Mouse (Mus musculus) gastrocnemius, adult 2 months (tissue): Measurements from ENCODE around the gene Naglu. TPM values are rescaled to one million over a fixed set of nuclear protein-coding genes. Genes with fewer than 3 reads are reported as not detected.
A peak's percentile ranks its signal among the peaks of the same experiment; 100 is the strongest.

Experiments used
- DNase-seq: peaks from one replicate; pipeline ENCODE4 v3.0.0; 2022
- H3K27ac ChIP-seq: fragments of 200-600 bp; 2 replicates; pipeline ENCODE4 v1.8.1; 2022; ENCODE audit warnings: mild to moderate bottlenecking
- H3K4me3 ChIP-seq: fragments of 200-600 bp; 2 replicates; pipeline ENCODE4 v1.8.1; 2022; ENCODE audit warnings: mild to moderate bottlenecking, moderate library complexity
- CTCF ChIP-seq: fragments of 200-600 bp; IDR thresholded peaks from 2 replicates; pipeline ENCODE4 v1.8.1; 2022; ENCODE audit warnings: antibody characterized with exemption, mild to moderate bottlenecking, moderate library complexity
- intact Hi-C: fragments of 180-260 bp; cut with DNase I; formaldehyde crosslinking; loops from one replicate; pipeline ENCODE4 v1.15.1; 2025
- long read RNA-seq, 2 experiments: library from polyadenylated mRNA; stranded (forward); transcript quantifications; one replicate each; pipeline ENCODE4 v2.0.0; 2021
- total RNA-seq, 2 experiments: library from RNA; stranded (reverse); gene quantifications; 2 replicates each; pipeline ENCODE4 v1.2.3; 2021

Naglu gene
- total RNA-seq: 1 to 10 TPM; 3.3 to 4.1 TPM
- long read RNA-seq, experiment 1, transcript Naglu-201 (6 exons, 2,560 nt): major isoform, 14 of 15 reads
- long read RNA-seq, experiment 1, partial matches to known transcripts: 1 of 15 reads
- long read RNA-seq, experiment 1, other reads (novel, unspliced or antisense): 0 of 15 reads
- long read RNA-seq, experiment 2, transcript Naglu-201 (6 exons, 2,560 nt): major isoform, 10 of 14 reads
- long read RNA-seq, experiment 2, partial matches to known transcripts: 2 of 14 reads
- long read RNA-seq, experiment 2, other reads (novel, unspliced or antisense): 2 of 14 reads

- intact Hi-C loops: loop anchor here (10.0 kb wide), 1 partner anchor 355 kb away; the partner anchor contains the start of genes Hspb9 and Kat2a
- Histone ChIP-seq H3K27ac (peak within 1 kb of the TSS; percentile 94), H3K4me3 (peak within 1 kb of the TSS; percentile 78)
- no peak for TF ChIP-seq CTCF
- DNase-seq: peak; percentile 99
Measured at GRCm38 (mm10) chr11:101069391-101070188, at the start of gene Naglu. Gene Naglu (plus strand): TSS chr11:101070012.

DNA sequence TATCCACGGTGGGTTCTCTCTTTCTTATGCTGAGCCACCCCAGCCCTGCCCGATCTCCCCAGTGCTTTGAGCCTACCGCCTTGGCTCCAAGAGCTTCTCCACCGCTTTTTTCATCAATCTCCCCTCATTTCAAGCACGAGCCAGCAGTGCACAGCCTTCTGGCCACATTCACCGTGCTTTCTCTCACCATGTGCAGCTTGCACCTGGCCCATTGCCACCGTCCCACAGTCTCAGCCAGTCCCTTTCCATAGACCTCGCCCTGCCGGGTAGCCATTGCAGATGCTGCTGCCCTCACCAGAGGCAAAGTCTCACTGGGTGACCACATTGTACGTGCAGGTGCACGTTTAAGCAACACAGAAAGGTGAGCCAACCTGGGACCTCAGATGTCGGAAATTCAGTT, 46.4 kb upstream of the Naglu start:
- H3K27ac ChIP-seq: no peak overlapping the region
- no peak for TF ChIP-seq CTCF
- intact Hi-C loops: no loop called here
- DNase-seq: peak; percentile 54
- no peak overlapping the region for H3K4me3 ChIP-seq

GRCm38 (mm10) chr11:101024001-101024400, 45.8 kb upstream of the Naglu start:
- DNase-seq: no peak
- intact Hi-C loops: no loop called here
- Histone ChIP-seq H3K4me3 (no peak overlapping the region), H3K27ac (no peak overlapping the region)
- TF ChIP-seq CTCF: no peak

- Histone ChIP-seq H3K27ac (peak overlapping the region; percentile 65), H3K4me3 (no peak overlapping the region)
- no peak for TF ChIP-seq CTCF
- intact Hi-C loops: no loop called here
- DNase-seq: peak; percentile 63
Measured at GRCm38 (mm10) chr11:101027121-101027520, 42.7 kb upstream of the Naglu start.

DNA sequence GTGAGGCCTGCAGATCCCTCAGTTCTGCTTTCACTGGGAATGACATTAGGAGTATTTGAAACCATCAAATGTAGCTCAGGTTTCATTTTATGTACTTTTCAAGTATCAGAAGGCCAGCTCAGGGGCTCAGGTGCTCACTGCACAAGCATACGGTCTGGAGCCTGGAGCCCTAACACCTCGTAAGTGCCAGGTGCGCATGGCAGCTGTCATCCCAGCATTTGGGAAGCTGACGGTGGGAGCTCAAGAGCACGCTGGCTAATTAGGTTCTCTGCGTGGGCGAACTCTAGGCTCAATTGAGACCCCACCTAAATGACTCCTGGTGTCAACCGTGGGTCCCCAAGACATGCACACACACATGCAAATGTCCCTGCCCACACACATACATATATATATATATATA, 40.5 kb upstream of the Naglu start:
- peak; percentile 35 for DNase-seq

GRCm38 (mm10) chr11:101030136-101030807, 39.5 kb upstream of the Naglu start:
- intact Hi-C loops: no loop called here

More for the DNA sequence above, 40.5 kb upstream of the Naglu start:
- intact Hi-C loops: no loop called here
- H3K27ac ChIP-seq: peak overlapping the region; percentile 57
- no peak for TF ChIP-seq CTCF
- H3K4me3 ChIP-seq: no peak overlapping the region

GRCm38 (mm10) chr11:101030808-101031156, 39.0 kb upstream of the Naglu start:
- no peak for TF ChIP-seq CTCF
- DNase-seq: no peak
- Histone ChIP-seq H3K4me3 (no peak overlapping the region), H3K27ac (peak overlapping the region; percentile 82)
- intact Hi-C loops: no loop called here

More at GRCm38 (mm10) chr11:101030136-101030807, 39.5 kb upstream of the Naglu start:
- DNase-seq: no peak
- TF ChIP-seq CTCF: no peak
- Histone ChIP-seq H3K4me3 (no peak overlapping the region), H3K27ac (peak overlapping the region; percentile 82)

- no peak for DNase-seq
- Histone ChIP-seq H3K27ac (no peak overlapping the region), H3K4me3 (no peak overlapping the region)
- intact Hi-C loops: no loop called here
- TF ChIP-seq CTCF: no peak
Measured at GRCm38 (mm10) chr11:101031470-101031869, 38.3 kb upstream of the Naglu start.

GRCm38 (mm10) chr11:101033856-101034500, 35.8 kb upstream of the Naglu start:
- H3K4me3 ChIP-seq: no peak overlapping the region
- no peak for DNase-seq
- peak overlapping the region; percentile 58 for H3K27ac ChIP-seq
- intact Hi-C loops: no loop called here
- TF ChIP-seq CTCF: no peak

- TF ChIP-seq CTCF: no peak
- H3K4me3 ChIP-seq: no peak overlapping the region
- intact Hi-C loops: no loop called here
- DNase-seq: no peak
- peak overlapping the region; percentile 58 for H3K27ac ChIP-seq
Measured at GRCm38 (mm10) chr11:101034614-101035327, 35.0 kb upstream of the Naglu start.

- no peak for DNase-seq
- Histone ChIP-seq H3K4me3 (no peak overlapping the region), H3K27ac (peak overlapping the region; percentile 58; the same call in 1 of the 2 replicates)
- intact Hi-C loops: no loop called here
- no peak for TF ChIP-seq CTCF
Measured at GRCm38 (mm10) chr11:101035328-101035695, 34.5 kb upstream of the Naglu start.

DNA sequence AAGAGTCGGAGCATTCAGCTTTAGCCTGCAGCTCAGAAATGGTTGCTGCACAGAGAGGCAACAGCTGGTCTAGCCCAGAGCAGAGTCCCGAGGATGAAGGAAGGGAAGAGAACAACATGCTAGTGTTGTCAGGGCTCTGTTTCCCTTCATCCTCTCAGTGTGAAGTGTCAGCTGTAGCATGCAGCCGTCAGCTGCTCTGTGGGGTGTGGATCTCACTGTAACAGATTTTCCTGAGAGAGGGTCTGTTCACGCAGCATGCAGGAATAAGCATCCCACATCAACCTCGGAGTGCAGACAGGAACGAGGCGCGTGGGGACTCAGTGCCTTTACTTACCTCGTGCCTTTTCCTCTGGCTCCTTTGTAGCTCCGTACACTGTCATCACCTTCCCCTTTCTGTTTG, 32.0 kb upstream of the Naglu start:
- no peak for TF ChIP-seq CTCF
- intact Hi-C loops: no loop called here
- no peak for DNase-seq
- Histone ChIP-seq H3K4me3 (no peak overlapping the region), H3K27ac (no peak overlapping the region)
